Mouse (Mus musculus): Measurements from ENCODE around the gene Olfr311. TPM values are rescaled to one million over a fixed set of nuclear protein-coding genes. Genes with fewer than 3 reads are reported as not detected.
"Not testable (repeated sequence)": the region's sequence is repeated elsewhere in the genome, so short reads cannot be mapped to it uniquely, and the experiment has no call there.

Olfr311 gene
- polyA plus RNA-seq (2012; rRNA removed) = not detected in 2 replicates

DNA sequence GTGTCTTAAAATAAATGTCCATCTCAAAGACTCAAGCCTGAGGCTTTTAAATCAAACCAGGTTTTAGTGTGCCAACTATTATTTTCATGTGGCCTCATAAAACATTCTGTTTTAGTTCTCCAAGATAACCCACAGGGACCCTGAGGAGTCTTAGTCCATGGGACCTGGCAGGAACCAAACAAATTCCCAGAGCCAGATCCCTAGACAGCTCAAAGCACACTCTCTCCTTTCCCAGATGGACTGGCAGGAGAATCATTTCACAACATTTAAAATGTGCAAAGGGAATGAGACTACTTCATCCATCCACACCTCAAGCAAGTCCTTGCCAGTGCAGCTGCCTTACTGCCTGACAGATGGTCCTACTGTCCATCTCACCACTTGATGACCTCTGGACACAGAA lies at the start of gene Olfr311:
Olfr311 (plus strand) TSS at position 301 of the 400 bp plus-strand sequence.
- H3K27me3 ChIP-seq (ENCODE audit: control insufficient read depth, insufficient read depth, low read length) = not testable (repeated sequence)

DNA sequence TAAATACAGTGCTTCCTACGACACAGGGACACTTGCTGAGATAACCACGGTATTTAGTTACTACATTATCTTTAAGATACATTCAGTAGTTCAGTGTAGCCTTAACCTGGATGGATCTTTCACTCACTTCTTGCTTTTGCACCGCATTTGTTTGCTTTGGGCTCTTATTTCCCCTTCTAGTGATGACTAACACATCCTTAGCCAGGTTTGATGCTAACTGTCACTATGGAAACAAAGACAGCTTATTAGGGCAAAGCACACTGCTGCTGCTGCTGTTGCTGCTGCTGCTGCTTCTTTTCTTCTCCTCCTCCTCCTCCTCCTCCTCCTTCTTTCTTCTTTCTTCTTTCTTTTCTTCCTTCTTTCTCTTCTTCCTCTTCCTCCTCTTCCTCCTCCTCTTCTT lies 49.5 kb upstream of the Olfr311 start:
- Histone ChIP-seq H3K27me3 (ENCODE audit: control insufficient read depth, insufficient read depth, low read length) (no peaks in the 10 kb centered on the region), H3K4me3 (ENCODE audit: control insufficient read depth, low read depth, low read length) (no peak overlapping the region), H3K27ac (ENCODE audit: control insufficient read depth, insufficient read depth, low read depth, low read length) (no peak overlapping the region), H3K4me1 (ENCODE audit: control insufficient read depth, insufficient read depth, low read length) (peaks cover 9% of the 10 kb centered on the region; the same call in 1 of the 2 replicates), H3K36me3 (ENCODE audit: control insufficient read depth, insufficient read depth, low read length) (no peaks in the 10 kb centered on the region)
- TF ChIP-seq POLR2A (IDR thresholded peaks at IDR 0.05; ENCODE audit: control insufficient read depth, low read depth, low read length) = no peak
- no peak for TF ChIP-seq CTCF (IDR thresholded peaks at IDR 0.05; ENCODE audit: control insufficient read depth, insufficient read depth, insufficient replicate concordance, low read depth, low read length)

More for the DNA sequence above, at the start of gene Olfr311:
- not testable (repeated sequence) for H3K4me1 ChIP-seq (ENCODE audit: control insufficient read depth, insufficient read depth, low read length); H3K27ac ChIP-seq (ENCODE audit: control insufficient read depth, insufficient read depth, low read depth, low read length); H3K4me3 ChIP-seq (ENCODE audit: control insufficient read depth, low read depth, low read length); H3K36me3 ChIP-seq (ENCODE audit: control insufficient read depth, insufficient read depth, low read length)

DNA sequence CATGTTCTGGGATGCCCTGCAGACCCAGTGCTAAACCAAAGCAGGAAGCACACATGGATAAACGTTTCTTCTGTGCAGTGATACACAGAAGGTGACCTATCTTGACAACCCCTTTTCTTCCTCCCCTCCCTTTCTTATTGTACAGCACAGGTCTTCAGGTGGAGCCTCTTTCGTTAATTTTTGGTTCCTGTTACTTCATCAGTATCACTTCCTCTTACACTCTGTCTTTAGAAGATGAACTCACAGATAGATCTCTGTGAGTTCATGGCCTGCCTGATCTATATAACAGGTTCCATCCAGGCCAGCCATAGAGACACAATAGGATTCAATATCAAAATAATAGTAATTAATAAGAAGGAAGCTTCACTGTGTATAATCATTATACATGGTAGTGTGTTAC lies 49.0 kb upstream of the Olfr311 start:
- Histone ChIP-seq H3K27me3 (ENCODE audit: control insufficient read depth, insufficient read depth, low read length) (no peaks in the 10 kb centered on the region), H3K27ac (ENCODE audit: control insufficient read depth, insufficient read depth, low read depth, low read length) (no peak overlapping the region), H3K36me3 (ENCODE audit: control insufficient read depth, insufficient read depth, low read length) (no peaks in the 10 kb centered on the region), H3K4me1 (ENCODE audit: control insufficient read depth, insufficient read depth, low read length) (peaks cover 9% of the 10 kb centered on the region; the same call in 1 of the 2 replicates), H3K4me3 (ENCODE audit: control insufficient read depth, low read depth, low read length) (no peak overlapping the region)
- TF ChIP-seq POLR2A (IDR thresholded peaks at IDR 0.05; ENCODE audit: control insufficient read depth, low read depth, low read length) (no peak), CTCF (IDR thresholded peaks at IDR 0.05; ENCODE audit: control insufficient read depth, insufficient read depth, insufficient replicate concordance, low read depth, low read length) (no peak)

DNA sequence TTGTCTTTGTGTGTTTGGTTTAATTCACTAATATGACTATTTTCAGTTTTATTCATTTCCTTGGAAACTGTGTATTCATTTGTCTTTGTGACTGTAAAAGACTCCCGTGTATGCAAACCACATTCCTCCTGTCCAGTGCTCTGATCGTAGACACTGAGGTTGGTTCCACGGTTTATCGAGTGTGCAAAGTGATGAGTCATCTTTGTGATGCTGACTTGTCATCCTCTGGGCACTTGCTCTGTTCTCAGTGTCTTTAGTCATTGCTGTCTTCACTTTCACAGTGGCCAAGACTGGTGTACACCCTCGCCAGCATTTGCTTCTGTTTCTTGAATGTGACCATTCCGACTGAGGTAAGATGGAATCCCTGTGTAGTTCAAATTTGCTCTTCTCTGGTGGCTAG lies 48.4 kb upstream of the Olfr311 start:
- Histone ChIP-seq H3K36me3 (ENCODE audit: control insufficient read depth, insufficient read depth, low read length) (no peaks in the 10 kb centered on the region), H3K27me3 (ENCODE audit: control insufficient read depth, insufficient read depth, low read length) (no peaks in the 10 kb centered on the region), H3K4me3 (ENCODE audit: control insufficient read depth, low read depth, low read length) (no peak overlapping the region), H3K27ac (ENCODE audit: control insufficient read depth, insufficient read depth, low read depth, low read length) (no peak overlapping the region), H3K4me1 (ENCODE audit: control insufficient read depth, insufficient read depth, low read length) (peaks cover 9% of the 10 kb centered on the region; the same call in 1 of the 2 replicates)
- TF ChIP-seq CTCF (IDR thresholded peaks at IDR 0.05; ENCODE audit: control insufficient read depth, insufficient read depth, insufficient replicate concordance, low read depth, low read length) = no peak
- TF ChIP-seq POLR2A (IDR thresholded peaks at IDR 0.05; ENCODE audit: control insufficient read depth, low read depth, low read length) = no peak

DNA sequence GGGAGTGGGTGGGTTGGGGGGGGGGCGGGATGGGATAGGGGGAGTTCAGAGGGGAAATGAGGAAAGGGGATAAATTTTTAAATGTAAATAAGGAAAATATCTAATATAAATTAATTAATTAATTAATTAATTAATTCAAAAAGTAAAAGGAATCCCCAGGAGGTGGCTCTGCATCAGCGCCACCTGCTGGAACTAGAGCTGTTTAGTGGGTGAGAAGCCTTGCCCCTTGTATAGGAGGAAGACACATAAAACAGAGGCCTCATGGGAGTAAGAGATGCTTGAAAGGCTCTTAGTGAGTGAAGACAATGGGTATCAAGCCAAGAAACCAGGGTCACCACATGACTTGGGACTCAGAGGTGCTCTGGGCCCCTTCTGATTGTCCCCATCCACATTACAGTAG lies 43.2 kb upstream of the Olfr311 start:
- no peak overlapping the region for H3K4me3 ChIP-seq (ENCODE audit: control insufficient read depth, low read depth, low read length)
- no peaks in the 10 kb centered on the region for H3K27me3 ChIP-seq (ENCODE audit: control insufficient read depth, insufficient read depth, low read length)
- no peaks in the 10 kb centered on the region for H3K36me3 ChIP-seq (ENCODE audit: control insufficient read depth, insufficient read depth, low read length)
- TF ChIP-seq CTCF (IDR thresholded peaks at IDR 0.05; ENCODE audit: control insufficient read depth, insufficient read depth, insufficient replicate concordance, low read depth, low read length) = no peak
- no peak for TF ChIP-seq POLR2A (IDR thresholded peaks at IDR 0.05; ENCODE audit: control insufficient read depth, low read depth, low read length)
- H3K4me1 ChIP-seq (ENCODE audit: control insufficient read depth, insufficient read depth, low read length) = no peaks in the 10 kb centered on the region
- H3K27ac ChIP-seq (ENCODE audit: control insufficient read depth, insufficient read depth, low read depth, low read length) = no peak overlapping the region

DNA sequence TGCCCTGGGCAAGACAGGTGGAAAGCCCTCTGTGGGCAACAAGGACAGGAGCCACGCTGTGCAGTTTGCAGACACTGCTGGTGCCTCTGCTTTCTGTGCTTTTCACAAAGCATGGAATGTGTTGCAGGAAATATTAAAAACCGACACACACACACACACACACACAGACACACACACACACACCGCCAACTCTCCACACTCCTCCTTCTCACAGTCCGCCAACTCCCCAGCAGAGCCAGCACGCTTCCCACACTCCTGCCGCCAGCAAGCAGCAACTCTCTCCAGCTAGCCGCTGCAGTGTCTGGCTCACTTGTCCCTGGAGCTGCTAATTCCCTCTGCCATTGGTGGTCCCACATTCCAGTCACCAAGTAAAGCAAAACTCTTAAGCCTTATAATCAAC lies 42.2 kb upstream of the Olfr311 start:
- H3K27ac ChIP-seq (ENCODE audit: control insufficient read depth, insufficient read depth, low read depth, low read length) = no peak overlapping the region

DNA sequence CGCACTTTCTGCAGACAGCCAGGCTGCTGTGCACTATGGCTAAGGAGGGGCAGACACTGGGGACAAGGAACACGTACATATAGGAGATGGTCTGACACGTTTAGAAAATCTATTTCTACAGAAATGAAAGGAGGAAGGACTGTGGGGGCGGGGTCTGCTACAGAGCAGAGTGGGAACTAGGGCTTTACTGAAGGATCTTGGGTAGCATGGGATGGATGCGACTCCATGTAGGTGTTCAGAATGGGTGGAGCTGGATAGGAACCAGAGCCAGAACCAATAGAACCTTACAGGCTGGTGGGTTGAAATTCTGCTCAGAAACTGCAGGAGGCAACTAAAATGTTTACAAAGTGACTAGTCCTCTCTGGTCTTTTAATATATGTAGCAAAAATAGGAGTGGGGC lies 39.3 kb upstream of the Olfr311 start:
- H3K4me1 ChIP-seq (ENCODE audit: control insufficient read depth, insufficient read depth, low read length) = peaks cover 7% of the 10 kb centered on the region
- no peaks in the 10 kb centered on the region for H3K27me3 ChIP-seq (ENCODE audit: control insufficient read depth, insufficient read depth, low read length)
- TF ChIP-seq POLR2A (IDR thresholded peaks at IDR 0.05; ENCODE audit: control insufficient read depth, low read depth, low read length) = no peak
- no peak for TF ChIP-seq CTCF (IDR thresholded peaks at IDR 0.05; ENCODE audit: control insufficient read depth, insufficient read depth, insufficient replicate concordance, low read depth, low read length)
- H3K36me3 ChIP-seq (ENCODE audit: control insufficient read depth, insufficient read depth, low read length) = no peaks in the 10 kb centered on the region
- H3K27ac ChIP-seq (ENCODE audit: control insufficient read depth, insufficient read depth, low read depth, low read length) = no peak overlapping the region
- H3K4me3 ChIP-seq (ENCODE audit: control insufficient read depth, low read depth, low read length) = peak overlapping the region; percentile 5; the same call in 1 of the 2 replicates

More for the DNA sequence above, 42.2 kb upstream of the Olfr311 start:
- TF ChIP-seq POLR2A (IDR thresholded peaks at IDR 0.05; ENCODE audit: control insufficient read depth, low read depth, low read length) (no peak), CTCF (IDR thresholded peaks at IDR 0.05; ENCODE audit: control insufficient read depth, insufficient read depth, insufficient replicate concordance, low read depth, low read length) (no peak)
- Histone ChIP-seq H3K27me3 (ENCODE audit: control insufficient read depth, insufficient read depth, low read length) (no peaks in the 10 kb centered on the region), H3K4me1 (ENCODE audit: control insufficient read depth, insufficient read depth, low read length) (peaks cover 5% of the 10 kb centered on the region), H3K36me3 (ENCODE audit: control insufficient read depth, insufficient read depth, low read length) (no peaks in the 10 kb centered on the region), H3K4me3 (ENCODE audit: control insufficient read depth, low read depth, low read length) (no peak overlapping the region)

Measured in testis, adult 2 months (tissue).